Mouse (Mus musculus) forebrain, embryonic 14.5 days (tissue): ENCODE results near the gene Maml3. TPM values are rescaled to one million over a fixed set of nuclear protein-coding genes. Genes with fewer than 3 reads are reported as not detected.

Source experiments
- ATAC-seq: fragments of 200-750 bp; cut with Nextera tagmentation; 2 replicates; pipeline ENCODE4 v1.8.0; 2017; ENCODE audit warnings: mild to moderate bottlenecking, moderate library complexity
- DNase-seq: peaks from one replicate; pipeline ENCODE4 v3.0.0-alpha.2; 2015; ENCODE audit warnings: low spot score
- H3K27ac ChIP-seq: fragments of 300-500 bp; sonication (generic); 2 replicates; pipeline ENCODE4 v1.5.1; 2014; ENCODE audit warnings: low read depth, mild to moderate bottlenecking, control low read depth, low read length, moderate library complexity
- H3K27me3 ChIP-seq: fragments of 300-500 bp; sonication (generic); replicated peaks from 2 replicates; pipeline ENCODE4 v1.6.1; 2014; ENCODE audit warnings: low read length, control low read depth, mixed read lengths; ENCODE audit not compliant: control insufficient read depth, insufficient read depth
- H3K36me3 ChIP-seq: fragments of 300-500 bp; sonication (generic); 2 replicates; pipeline ENCODE4 v1.6.1; 2014; ENCODE audit warnings: low read length, control low read depth; ENCODE audit not compliant: control insufficient read depth, insufficient read depth
- H3K4me1 ChIP-seq: fragments of 300-500 bp; sonication (generic); 2 replicates; pipeline ENCODE4 v1.6.1; 2014; ENCODE audit warnings: antibody characterized with exemption, low read length, control low read depth; ENCODE audit not compliant: control insufficient read depth, insufficient read depth
- H3K4me2 ChIP-seq: fragments of 300-500 bp; sonication (generic); 2 replicates; pipeline ENCODE4 v1.6.1; 2014; ENCODE audit warnings: mild to moderate bottlenecking, control low read depth, low read length
- H3K4me3 ChIP-seq: fragments of 300-500 bp; sonication (generic); 2 replicates; pipeline ENCODE4 v1.5.1; 2014; ENCODE audit warnings: low read depth, low read length, control low read depth
- H3K9ac ChIP-seq: fragments of 300-500 bp; sonication (generic); 2 replicates; pipeline ENCODE4 v1.6.1; 2014; ENCODE audit warnings: mild to moderate bottlenecking, low read length, control low read depth, moderate library complexity
- H3K9me3 ChIP-seq: fragments of 300-500 bp; sonication (generic); replicated peaks from 2 replicates; pipeline ENCODE4 v1.6.1; 2016; ENCODE audit warnings: low read length, control low read depth, mixed read lengths; ENCODE audit not compliant: control insufficient read depth
- WGBS: fragments of 180-500 bp; shearing (Covaris S2); extraction: QIAGEN DNeasy Blood & Tissue Kit; methylation state at CpG from one replicate; pipeline ENCODE4 v1.1.7; 2014; 5-methylcytosine and 5-hydroxymethylcytosine counted together
- polyA plus RNA-seq: library from polyadenylated mRNA; unstranded; fragments of >200 nt; fragmentation: Nextera tagmentation; extraction: Ambion mirVana; gene quantifications from 2 replicates; pipeline ENCODE4 v1.2.1, GENCODE M21; 2014

The Maml3 gene
- polyA plus RNA-seq, 1 experiment from 2014 or later: 4.2 TPM

GRCm38 (mm10) chr3:51904357-51904855 is 200.5 kb downstream of the Maml3 start:
- Histone ChIP-seq H3K36me3 (no peaks in the 10 kb centered on the region), H3K4me2 (no peak overlapping the region), H3K9ac (peak overlapping the region; percentile 10; the same call in 1 of the 2 replicates), H3K27me3 (no peaks in the 10 kb centered on the region), H3K4me1 (peaks cover 15% of the 10 kb centered on the region), H3K27ac (0 out of 2 replicates have a peak overlapping the region, but pooled peaks have one; percentile 9), H3K9me3 (no peaks in the 10 kb centered on the region), H3K4me3 (no peak overlapping the region)
- DNase-seq (no peak), ATAC-seq (no peak)
- 49% methylated on average over 12 of the region's 12 CpGs for WGBS

- no peak overlapping the region for H3K9ac ChIP-seq
- 49% methylated on average over 2 of the region's 2 CpGs for WGBS
- no peaks in the 10 kb centered on the region for H3K9me3 ChIP-seq
- no peak overlapping the region for H3K27ac ChIP-seq
- no peak overlapping the region for H3K4me2 ChIP-seq
- ATAC-seq: no peak
- no peaks in the 10 kb centered on the region for H3K36me3 ChIP-seq
- DNase-seq: no peak
- no peak overlapping the region for H3K4me3 ChIP-seq
- no peaks in the 10 kb centered on the region for H3K27me3 ChIP-seq
- H3K4me1 ChIP-seq: peaks cover 12% of the 10 kb centered on the region
Observed at GRCm38 (mm10) chr3:51901151-51901550, 203.7 kb downstream of the Maml3 start.

- Histone ChIP-seq H3K4me3 (no peak overlapping the region), H3K9ac (no peak overlapping the region), H3K36me3 (no peaks in the 10 kb centered on the region), H3K9me3 (no peaks in the 10 kb centered on the region; the same call in 1 of the 2 replicates), H3K27me3 (no peaks in the 10 kb centered on the region), H3K4me2 (no peak overlapping the region), H3K27ac (no peak overlapping the region), H3K4me1 (peaks cover 9% of the 10 kb centered on the region)
- 70% methylated on average over 8 of the region's 8 CpGs for WGBS
- DNase-seq: no peak
- ATAC-seq: no peak
Observed at GRCm38 (mm10) chr3:51894514-51894913, 210.4 kb downstream of the Maml3 start.

- H3K9ac ChIP-seq: no peak overlapping the region
- ATAC-seq (no peak), DNase-seq (no peak)
- H3K9me3 ChIP-seq: no peaks in the 10 kb centered on the region; the same call in 1 of the 2 replicates
- no peak overlapping the region for H3K4me3 ChIP-seq
- no peak overlapping the region for H3K4me2 ChIP-seq
- 80% methylated on average over 10 of the region's 10 CpGs for WGBS
- no peaks in the 10 kb centered on the region for H3K36me3 ChIP-seq
- peaks cover 28% of the 10 kb centered on the region for H3K4me1 ChIP-seq
- H3K27ac ChIP-seq: no peak overlapping the region
- no peaks in the 10 kb centered on the region for H3K27me3 ChIP-seq
Observed at GRCm38 (mm10) chr3:51891562-51892119, 213.2 kb downstream of the Maml3 start.

- 66% methylated on average over 4 of the region's 4 CpGs for WGBS
- DNase-seq: no peak
- Histone ChIP-seq H3K4me3 (no peak overlapping the region), H3K4me1 (peaks cover 28% of the 10 kb centered on the region), H3K27ac (peak overlapping the region; percentile 72), H3K4me2 (no peak overlapping the region), H3K36me3 (no peaks in the 10 kb centered on the region), H3K27me3 (no peaks in the 10 kb centered on the region), H3K9ac (no peak overlapping the region), H3K9me3 (no peaks in the 10 kb centered on the region)
- peak; percentile 24; the same call in 1 of the 2 replicates for ATAC-seq
Observed at GRCm38 (mm10) chr3:51890181-51890580, 214.7 kb downstream of the Maml3 start.

GRCm38 (mm10) chr3:51889776-51890175 is 215.1 kb downstream of the Maml3 start:
- peak overlapping the region; percentile 42; the same call in 1 of the 2 replicates for H3K4me2 ChIP-seq
- no peaks in the 10 kb centered on the region for H3K27me3 ChIP-seq
- ATAC-seq (peak; percentile 93), DNase-seq (peak; percentile 97)
- H3K9me3 ChIP-seq: no peaks in the 10 kb centered on the region
- no peak overlapping the region for H3K4me3 ChIP-seq
- H3K36me3 ChIP-seq: no peaks in the 10 kb centered on the region
- H3K4me1 ChIP-seq: peaks cover 28% of the 10 kb centered on the region
- peak overlapping the region; percentile 72 for H3K27ac ChIP-seq
- WGBS: 13% methylated on average over 5 of the region's 5 CpGs
- H3K9ac ChIP-seq: peak overlapping the region; percentile 17; the same call in 1 of the 2 replicates

- no peaks in the 10 kb centered on the region for H3K9me3 ChIP-seq
- ATAC-seq (peak; percentile 66), DNase-seq (peak; percentile 70)
- no peaks in the 10 kb centered on the region for H3K27me3 ChIP-seq
- peaks cover 29% of the 10 kb centered on the region for H3K4me1 ChIP-seq
- no peaks in the 10 kb centered on the region for H3K36me3 ChIP-seq
- no peak overlapping the region for H3K4me3 ChIP-seq
- H3K4me2 ChIP-seq: peak overlapping the region; percentile 42
- peak overlapping the region; percentile 53 for H3K9ac ChIP-seq
- peak overlapping the region; percentile 72 for H3K27ac ChIP-seq
- WGBS: 7% methylated on average over 20 of the region's 20 CpGs
Observed at GRCm38 (mm10) chr3:51888662-51889433, 216.0 kb downstream of the Maml3 start.

- peak overlapping the region; percentile 42 for H3K4me2 ChIP-seq
- H3K4me3 ChIP-seq: no peak overlapping the region
- peak overlapping the region; percentile 53 for H3K9ac ChIP-seq
- DNase-seq (peak; percentile 77), ATAC-seq (peak; percentile 28)
- H3K27me3 ChIP-seq: no peaks in the 10 kb centered on the region
- H3K36me3 ChIP-seq: no peaks in the 10 kb centered on the region
- 1% methylated on average over 7 of the region's 8 CpGs for WGBS
- peaks cover 31% of the 10 kb centered on the region for H3K4me1 ChIP-seq
- no peaks in the 10 kb centered on the region for H3K9me3 ChIP-seq
- peak overlapping the region; percentile 72 for H3K27ac ChIP-seq
Observed at GRCm38 (mm10) chr3:51888295-51888661, 216.6 kb downstream of the Maml3 start.

- 61% methylated on average over 5 of the region's 5 CpGs for WGBS
Observed at GRCm38 (mm10) chr3:51885920-51886319, 219.0 kb downstream of the Maml3 start.

More at GRCm38 (mm10) chr3:51885920-51886319, 219.0 kb downstream of the Maml3 start:
- Histone ChIP-seq H3K27me3 (no peaks in the 10 kb centered on the region), H3K4me2 (no peak overlapping the region), H3K4me1 (peaks cover 33% of the 10 kb centered on the region), H3K9ac (no peak overlapping the region), H3K9me3 (no peaks in the 10 kb centered on the region), H3K27ac (no peak overlapping the region), H3K4me3 (no peak overlapping the region), H3K36me3 (no peaks in the 10 kb centered on the region)
- ATAC-seq: no peak
- no peak for DNase-seq
